Mouse (Mus musculus) lung, adult 2 months (tissue): Measurements from ENCODE around the gene Rictor. TPM values are rescaled to one million over a fixed set of nuclear protein-coding genes. Genes with fewer than 3 reads are reported as not detected.

Source experiments
- DNase-seq: peaks from one replicate; pipeline ENCODE4 v3.0.0; 2022
- H3K4me1 ChIP-seq: fragments of 200-500 bp; 2 replicates; pipeline ENCODE4 v1.6.1; 2011; ENCODE audit warnings: low read length; ENCODE audit not compliant: control insufficient read depth, insufficient read depth
- H3K4me3 ChIP-seq: fragments of 200-500 bp; replicated peaks from 2 replicates; pipeline ENCODE3; 2011; ENCODE audit warnings: low read depth, mild to moderate bottlenecking, control low read depth, low read length; ENCODE audit errors: extremely low read depth
- CTCF ChIP-seq: fragments of 200-500 bp; IDR thresholded peaks from 2 replicates; pipeline ENCODE4 v1.5.1; 2011; ENCODE audit warnings: mild to moderate bottlenecking, low read length, control low read depth; ENCODE audit not compliant: insufficient read depth
- POLR2A ChIP-seq: fragments of 200-500 bp; IDR thresholded peaks from 2 replicates; pipeline ENCODE4 v1.6.1; 2011; ENCODE audit warnings: low read depth, mild to moderate bottlenecking, control low read depth, low read length, borderline replicate concordance; ENCODE audit errors: extremely low read depth
- WGBS: fragments of 180-500 bp; shearing (Covaris S2); methylation state at CpG from one replicate; pipeline ENCODE4 v1.1.7; 2018; 5-methylcytosine and 5-hydroxymethylcytosine counted together
- polyA plus RNA-seq: library from polyadenylated mRNA; depleted of rRNA; stranded (reverse); fragments of >200 nt; gene quantifications from 2 replicates; pipeline ENCODE4 v1.2.3, GENCODE M21; 2012

Gene Rictor
- polyA plus RNA-seq, 1 experiment = 10.3 TPM

DNA sequence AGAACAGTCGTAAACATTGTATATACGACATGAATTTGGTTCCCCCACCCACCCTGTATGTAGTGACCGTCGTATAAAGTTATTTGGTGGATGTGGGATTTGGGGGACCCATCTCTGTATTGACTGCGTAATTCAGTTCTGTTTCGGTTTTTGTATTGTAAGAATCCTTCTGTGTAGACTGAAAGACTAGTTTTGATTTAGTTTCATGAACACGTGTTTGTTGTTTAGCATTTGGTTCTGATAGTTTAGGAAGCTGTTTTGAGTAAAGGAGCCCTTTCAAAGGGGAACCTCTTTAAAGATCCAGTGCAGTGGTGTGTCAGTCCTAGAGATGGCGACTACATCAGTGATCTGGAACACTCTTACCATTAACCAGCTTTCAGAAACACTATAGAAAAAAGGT, 1.4 kb downstream of the Rictor start:
- TF ChIP-seq CTCF = no peak
- no peak for TF ChIP-seq POLR2A
- Histone ChIP-seq H3K4me3 (peak overlapping the region; percentile 78), H3K4me1 (peaks cover 12% of the 10 kb centered on the region)
- WGBS = 18% methylated on average over 8 of the region's 8 CpGs
- DNase-seq = no peak

DNA sequence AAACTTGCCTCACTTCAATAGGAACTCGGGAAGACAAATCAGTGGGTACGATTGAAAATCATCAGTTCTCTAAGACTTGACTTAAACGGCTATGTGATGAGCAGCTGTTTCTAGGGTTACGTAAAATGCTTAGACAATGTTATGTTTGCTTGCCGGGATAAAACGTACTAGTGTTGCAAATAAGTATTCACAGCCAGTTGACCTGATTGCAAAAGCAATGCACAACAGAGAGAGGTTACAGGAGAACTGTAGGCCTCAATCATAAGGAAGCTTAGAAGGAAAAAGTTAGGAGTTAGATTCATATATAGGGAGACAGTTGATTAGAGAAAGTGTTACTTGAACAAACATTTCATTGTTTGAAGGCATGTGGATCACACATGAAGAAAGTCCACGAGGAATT, 2.2 kb downstream of the Rictor start:
- no peak for TF ChIP-seq POLR2A
- TF ChIP-seq CTCF = no peak
- Histone ChIP-seq H3K4me1 (peaks cover 15% of the 10 kb centered on the region), H3K4me3 (no peak overlapping the region)
- no peak for DNase-seq
- WGBS = 59% methylated on average over 7 of the region's 7 CpGs

DNA sequence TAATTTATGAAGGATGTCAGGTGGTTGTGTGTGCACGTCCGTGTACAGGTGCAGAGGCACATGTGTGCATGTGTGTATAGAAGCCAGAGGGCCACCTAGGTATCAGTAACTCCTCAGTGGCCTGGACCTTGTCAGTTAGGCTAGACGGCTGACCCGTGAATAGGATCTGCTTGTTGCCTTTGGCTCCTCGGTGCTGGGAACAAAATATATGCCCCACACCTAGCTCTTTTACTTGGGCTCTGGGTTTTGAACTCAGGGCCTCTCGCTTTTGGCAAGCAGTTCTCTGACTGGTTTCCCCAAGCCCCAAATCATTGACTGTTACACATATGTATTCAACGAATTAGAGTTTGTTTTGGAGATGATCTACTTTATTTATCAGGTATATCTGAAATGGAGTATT, 3.0 kb downstream of the Rictor start:
- WGBS = 79% methylated on average over 7 of the region's 7 CpGs
- TF ChIP-seq POLR2A = no peak
- TF ChIP-seq CTCF = no peak
- no peak for DNase-seq
- Histone ChIP-seq H3K4me3 (no peak overlapping the region), H3K4me1 (peaks cover 15% of the 10 kb centered on the region)

DNA sequence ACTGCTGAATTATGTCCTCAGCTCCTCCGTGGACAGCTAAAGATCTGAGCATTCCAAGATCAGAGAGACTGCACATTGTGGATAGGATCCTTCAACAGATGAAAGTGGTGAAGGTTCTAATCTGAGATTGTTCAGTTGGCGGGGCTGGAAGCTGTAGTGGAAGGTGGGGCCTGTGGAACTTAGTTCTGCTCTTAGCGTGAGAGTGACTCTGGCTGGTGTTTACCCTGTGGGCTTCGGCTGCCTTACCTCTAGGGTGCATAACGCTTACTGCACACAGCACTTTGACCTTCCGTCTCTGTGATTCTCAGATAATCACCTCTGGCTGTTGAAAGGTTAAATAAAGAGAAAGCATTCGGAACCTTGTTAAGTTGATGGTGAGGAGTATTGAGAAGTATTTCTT, 6.6 kb downstream of the Rictor start:
- 50% methylated on average over 7 of the region's 7 CpGs for WGBS
- H3K4me1 ChIP-seq = peaks cover 15% of the 10 kb centered on the region
- TF ChIP-seq CTCF (no peak), POLR2A (no peak)
- H3K4me3 ChIP-seq = no peak overlapping the region
- no peak for DNase-seq

DNA sequence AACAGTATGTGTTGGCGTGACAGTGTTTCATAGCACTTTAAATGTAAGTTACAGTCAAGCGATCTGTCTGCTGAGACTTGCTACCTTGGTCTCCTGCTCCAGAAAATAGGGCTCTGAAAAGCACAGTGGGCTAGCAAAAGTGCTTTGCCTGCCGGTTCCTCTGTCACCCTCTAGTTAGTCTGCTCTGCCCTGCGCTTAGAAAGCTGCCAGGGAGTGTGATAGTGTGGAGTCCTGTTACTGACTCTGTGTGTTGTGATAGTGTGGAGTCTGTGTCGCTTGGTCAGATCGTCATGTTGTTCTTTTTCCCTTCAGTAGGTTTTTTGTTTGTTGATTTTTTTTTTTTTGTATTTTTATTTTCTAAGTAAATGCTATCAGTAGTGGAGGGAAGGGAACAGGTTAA, 7.1 kb downstream of the Rictor start:
- 60% methylated on average over 6 of the region's 6 CpGs for whole genome bisulfite sequencing
- no peak for DNase-seq
- H3K4me1 ChIP-seq = peaks cover 14% of the 10 kb centered on the region
- H3K4me3 ChIP-seq = no peak overlapping the region
- TF ChIP-seq CTCF (no peak), POLR2A (no peak)

DNA sequence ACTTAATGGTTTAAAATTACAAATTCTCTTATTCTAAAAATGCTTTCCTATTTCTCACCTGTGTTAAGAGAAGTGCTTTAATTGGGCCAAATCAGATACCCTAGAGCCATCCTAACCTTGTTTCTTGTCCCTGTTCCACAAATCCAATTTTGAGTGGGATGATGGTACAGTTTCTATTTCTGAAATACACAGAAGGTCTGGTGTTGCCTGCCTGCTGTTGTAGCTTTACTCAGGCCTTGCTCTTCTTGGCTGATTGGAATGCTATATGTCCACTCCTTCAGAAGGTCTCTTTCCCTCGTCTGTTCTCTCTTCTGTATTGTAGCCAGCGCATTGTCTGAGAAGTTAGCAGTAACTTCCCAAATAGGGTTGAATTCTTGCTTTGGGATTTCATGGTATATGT, 13.2 kb downstream of the Rictor start:
- Histone ChIP-seq H3K4me3 (no peak overlapping the region), H3K4me1 (no peaks in the 10 kb centered on the region; the same call in 1 of the 2 replicates)
- DNase-seq = no peak
- no peak for TF ChIP-seq CTCF
- TF ChIP-seq POLR2A = no peak
- WGBS = 77% methylated on average over 2 of the region's 2 CpGs

DNA sequence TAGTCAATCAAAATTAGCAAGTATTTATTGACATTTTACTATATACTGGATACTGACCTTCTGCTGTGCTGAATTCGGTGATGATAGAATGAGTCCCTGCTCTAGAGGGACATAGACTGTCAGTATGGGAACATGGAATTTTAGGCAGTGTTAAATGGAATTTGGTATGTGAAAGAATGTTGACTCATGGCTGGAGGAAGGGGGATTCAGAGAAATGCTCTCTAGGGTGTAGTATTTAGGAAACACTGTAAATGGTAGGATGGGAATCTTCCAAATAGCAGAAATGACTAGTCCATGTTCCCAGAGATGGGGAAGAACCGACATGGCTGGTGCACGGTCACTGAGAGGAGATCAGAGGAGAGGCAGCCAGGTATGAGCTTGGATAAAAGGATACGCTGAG, 13.6 kb downstream of the Rictor start:
- 77% methylated on average over 4 of the region's 4 CpGs for WGBS
- DNase-seq = no peak
- TF ChIP-seq POLR2A (no peak), CTCF (no peak)
- no peak overlapping the region for H3K4me3 ChIP-seq
- no peaks in the 10 kb centered on the region; the same call in 1 of the 2 replicates for H3K4me1 ChIP-seq

DNA sequence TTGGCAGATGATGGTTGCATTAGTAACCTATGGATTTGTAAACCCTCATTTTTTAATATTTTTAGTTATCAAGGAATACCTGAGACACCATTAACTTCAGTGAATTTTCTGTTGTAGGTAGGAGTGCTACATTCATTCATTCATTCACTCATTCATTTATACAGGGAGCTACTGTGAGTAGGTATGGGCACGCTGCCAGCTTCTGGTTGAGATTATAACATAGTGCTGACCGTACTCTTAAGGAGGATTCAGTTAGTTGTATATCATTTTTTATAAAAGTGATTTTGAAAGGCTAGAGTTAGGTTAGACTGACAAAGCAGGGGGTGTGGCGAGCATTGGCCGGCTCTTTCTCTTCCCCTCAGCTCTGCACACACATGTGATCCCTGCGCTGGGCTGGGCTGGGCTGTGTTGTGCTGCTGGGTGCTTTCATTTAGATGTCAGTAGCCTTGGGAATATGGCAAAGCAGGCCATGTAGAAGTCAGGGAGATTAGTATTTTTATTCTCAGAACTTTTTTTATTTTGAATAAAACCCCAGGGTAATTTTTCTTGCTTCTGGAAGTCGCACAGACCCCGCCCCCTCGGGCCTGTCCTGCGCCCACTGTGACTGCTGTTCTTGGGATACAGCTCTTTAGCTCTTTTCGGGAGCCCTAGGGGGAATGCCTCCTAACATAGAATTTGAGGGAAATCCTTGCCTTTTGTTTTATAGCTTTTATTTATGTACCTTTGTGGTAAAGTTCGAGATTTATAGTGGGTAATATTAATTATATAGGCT, 14.4 kb downstream of the Rictor start:
- 79% methylated on average over 11 of the region's 11 CpGs for WGBS
- no peaks in the 10 kb centered on the region; the same call in 1 of the 2 replicates for H3K4me1 ChIP-seq
- H3K4me3 ChIP-seq = no peak overlapping the region
- DNase-seq = no peak
- TF ChIP-seq POLR2A = no peak
- no peak for TF ChIP-seq CTCF

DNA sequence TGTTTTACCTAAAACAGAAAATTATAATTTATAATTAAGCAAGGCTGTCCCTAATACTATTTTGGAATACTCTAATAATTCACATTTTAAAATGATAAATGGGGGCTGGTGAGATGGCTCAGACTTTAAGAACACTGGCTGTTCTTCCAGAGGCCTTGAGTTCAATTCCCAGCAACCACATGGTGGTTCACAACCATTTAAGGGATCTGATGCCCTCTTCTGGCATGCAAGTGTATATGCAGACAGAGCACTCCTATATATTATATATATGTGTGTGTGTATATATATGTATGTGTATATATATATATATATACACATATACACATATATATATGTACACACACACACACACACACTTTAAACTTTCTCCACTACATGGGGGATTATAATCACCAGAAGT, 15.2 kb downstream of the Rictor start:
- no peak for DNase-seq
- Histone ChIP-seq H3K4me1 (no peaks in the 10 kb centered on the region; the same call in 1 of the 2 replicates), H3K4me3 (no peak overlapping the region)
- TF ChIP-seq CTCF (no peak), POLR2A (no peak)

DNA sequence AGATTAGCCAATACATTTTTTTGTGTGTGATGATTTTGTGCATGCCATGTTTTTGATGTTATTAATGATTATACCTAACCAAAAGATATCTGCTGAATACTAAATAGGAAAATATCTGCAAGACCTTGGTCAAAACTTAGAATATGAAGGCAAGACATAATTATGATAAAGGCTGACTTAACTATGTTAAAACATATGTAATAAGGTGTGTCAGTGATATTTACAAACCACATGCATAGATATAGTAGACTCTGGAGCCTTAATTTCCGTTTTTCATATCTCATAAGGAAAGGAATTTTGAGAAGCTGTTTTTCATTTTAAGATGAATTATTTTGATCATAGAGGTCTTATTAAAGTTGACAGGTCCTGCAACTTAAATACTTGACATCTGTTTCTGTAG, 16.3 kb downstream of the Rictor start:
- WGBS = 62% methylated on average over 1 of the region's 1 CpGs
- H3K4me1 ChIP-seq = no peaks in the 10 kb centered on the region; the same call in 1 of the 2 replicates
- TF ChIP-seq CTCF = no peak
- TF ChIP-seq POLR2A = no peak
- no peak overlapping the region for H3K4me3 ChIP-seq
- DNase-seq = no peak
